Mouse (Mus musculus) myocyte (in vitro differentiated cells): ENCODE measurements around the gene Dnajb12. TPM values are rescaled to one million over a fixed set of nuclear protein-coding genes. Genes with fewer than 3 reads are reported as not detected.

Source experiments
- H3K27me3 ChIP-seq: one replicate; pipeline ENCODE4 v1.6.1; 2011; ENCODE audit not compliant: control insufficient read depth, insufficient read depth, insufficient read length
- H3K36me3 ChIP-seq: one replicate; pipeline ENCODE4 v1.6.1; 2011; ENCODE audit not compliant: control insufficient read depth, insufficient read depth
- H3K4me2 ChIP-seq: one replicate; pipeline ENCODE4 v1.6.1; 2011; ENCODE audit warnings: low read depth, control low read depth
- H3K4me3 ChIP-seq: one replicate; pipeline ENCODE4 v1.5.1; 2011; ENCODE audit warnings: mild to moderate bottlenecking, control low read depth, moderate library complexity
- H3K79me2 ChIP-seq: one replicate; pipeline ENCODE4 v1.6.1; 2011; ENCODE audit not compliant: control insufficient read depth, insufficient read depth
- H3ac ChIP-seq: one replicate; pipeline ENCODE4 v1.6.1; 2011; ENCODE audit not compliant: control insufficient read depth, insufficient read length
- CEBPB ChIP-seq: IDR thresholded peaks from 2 replicates; pipeline ENCODE4 v1.6.1; 2011; ENCODE audit warnings: mild to moderate bottlenecking, moderate library complexity; ENCODE audit not compliant: poor library complexity, insufficient read depth, severe bottlenecking
- E2F4 ChIP-seq: IDR thresholded peaks from one replicate; pipeline ENCODE4 v1.6.1; 2011; ENCODE audit warnings: mild to moderate bottlenecking, control low read depth, moderate library complexity; ENCODE audit not compliant: insufficient read depth
- MAX ChIP-seq: IDR thresholded peaks from one replicate; pipeline ENCODE4 v1.6.1; 2011; ENCODE audit warnings: low read depth, mild to moderate bottlenecking, control low read depth
- MYOD1 ChIP-seq, 3 experiments: IDR thresholded peaks; one replicate each; pipeline ENCODE4 v1.6.1; 2011; ENCODE audit warnings: control low read depth in 2 of 3, low read depth in 2 of 3, mild to moderate bottlenecking in 2 of 3, moderate library complexity in 1 of 3; ENCODE audit not compliant: insufficient read length in 2 of 3, control insufficient read depth in 1 of 3
- MYOG ChIP-seq, 3 experiments: IDR thresholded peaks; one replicate each; pipeline ENCODE4 v1.6.1; 2011; ENCODE audit warnings: control low read depth in 2 of 3, low read depth in 2 of 3, mild to moderate bottlenecking in 2 of 3; ENCODE audit not compliant: insufficient read length in 2 of 3, control insufficient read depth in 1 of 3, insufficient read depth in 1 of 3
- POLR2A ChIP-seq: IDR thresholded peaks from one replicate; pipeline ENCODE4 v1.6.1; 2011; ENCODE audit warnings: low read depth, mild to moderate bottlenecking, control low read depth, moderate library complexity; ENCODE audit not compliant: insufficient read length
- POLR2AphosphoS2 ChIP-seq: IDR thresholded peaks from one replicate; pipeline ENCODE4 v1.6.1; 2011; ENCODE audit warnings: low read depth, control low read depth; ENCODE audit not compliant: insufficient read length
- REST ChIP-seq: IDR thresholded peaks from one replicate; pipeline ENCODE4 v1.6.1; 2011; ENCODE audit warnings: mild to moderate bottlenecking, control low read depth, moderate library complexity; ENCODE audit not compliant: insufficient read depth, insufficient read length
- SRF ChIP-seq: IDR thresholded peaks from one replicate; pipeline ENCODE4 v1.6.1; 2011; ENCODE audit warnings: low read depth; ENCODE audit not compliant: control insufficient read depth, insufficient read length
- TCF12 ChIP-seq: IDR thresholded peaks from one replicate; pipeline ENCODE4 v1.6.1; 2011; ENCODE audit warnings: mild to moderate bottlenecking, control low read depth; ENCODE audit not compliant: poor library complexity, insufficient read depth, severe bottlenecking
- TCF3 ChIP-seq: IDR thresholded peaks from one replicate; pipeline ENCODE4 v1.6.1; 2011; ENCODE audit warnings: low read depth, control low read depth; ENCODE audit not compliant: insufficient read length
- USF1 ChIP-seq: IDR thresholded peaks from one replicate; pipeline ENCODE4 v1.6.1; 2011; ENCODE audit warnings: low read depth, mild to moderate bottlenecking, control low read depth, moderate library complexity
- polyA plus RNA-seq: library from polyadenylated mRNA; unstranded; fragments of >200 nt; fragmentation: generic; extraction: Trizol; gene quantifications from one replicate; pipeline ENCODE4 v1.2.1, GENCODE M21; 2012; ENCODE audit warnings: missing spikeins

Gene Dnajb12
- polyA plus RNA-seq, 1 experiment: 45.2 TPM

- Histone ChIP-seq H3ac (no peak overlapping the region), H3K79me2 (no peaks in the 10 kb centered on the region), H3K27me3 (no peaks in the 10 kb centered on the region), H3K36me3 (no peaks in the 10 kb centered on the region), H3K4me3 (no peak overlapping the region), H3K4me2 (no peak overlapping the region)
- TF ChIP-seq SRF: no peak
- TF ChIP-seq CEBPB: peak; percentile 52; the same call in 1 of the 2 replicates
Measured at GRCm38 (mm10) chr10:59934039-59934438, 54.7 kb downstream of the Dnajb12 start.

GRCm38 (mm10) chr10:59936058-59936856, 56.9 kb downstream of the Dnajb12 start:
- H3K4me3 ChIP-seq: no peak overlapping the region
- no peak for TF ChIP-seq SRF
- no peak for TF ChIP-seq USF1
- no peak for TF ChIP-seq MYOD1 (IDR thresholded peaks at IDR 0.05; ENCODE audit: control insufficient read depth in 1 of 3, insufficient read length in 2 of 3, low read depth in 2 of 3)
- no peak for TF ChIP-seq MYOG (IDR thresholded peaks at IDR 0.05; ENCODE audit: control insufficient read depth in 1 of 3, insufficient read depth in 1 of 3, insufficient read length in 2 of 3, low read depth in 2 of 3)
- TF ChIP-seq TCF12: no peak
- no peak for TF ChIP-seq E2F4
- no peak for TF ChIP-seq CEBPB
- no peak for TF ChIP-seq REST
- no peak for TF ChIP-seq POLR2AphosphoS2
- TF ChIP-seq TCF3: no peak
- TF ChIP-seq MAX: no peak
- TF ChIP-seq POLR2A: no peak

GRCm38 (mm10) chr10:59938662-59939061, 59.3 kb downstream of the Dnajb12 start:
- Histone ChIP-seq H3K36me3 (no peaks in the 10 kb centered on the region), H3K4me3 (no peak overlapping the region), H3K4me2 (no peak overlapping the region), H3K27me3 (no peaks in the 10 kb centered on the region), H3ac (no peak overlapping the region), H3K79me2 (no peaks in the 10 kb centered on the region)
- TF ChIP-seq USF1 (no peak), POLR2A (no peak), MAX (no peak), MYOD1 (IDR thresholded peaks at IDR 0.05; ENCODE audit: control insufficient read depth in 1 of 3, insufficient read length in 2 of 3, low read depth in 2 of 3) (no peak), POLR2AphosphoS2 (no peak), TCF3 (no peak), SRF (no peak), E2F4 (no peak), TCF12 (no peak), CEBPB (no peak), MYOG (IDR thresholded peaks at IDR 0.05; ENCODE audit: control insufficient read depth in 1 of 3, insufficient read depth in 1 of 3, insufficient read length in 2 of 3, low read depth in 2 of 3) (no peak), REST (no peak)

More at GRCm38 (mm10) chr10:59936058-59936856, 56.9 kb downstream of the Dnajb12 start:
- Histone ChIP-seq H3K4me2 (no peak overlapping the region), H3K27me3 (no peaks in the 10 kb centered on the region), H3ac (no peak overlapping the region), H3K79me2 (no peaks in the 10 kb centered on the region), H3K36me3 (no peaks in the 10 kb centered on the region)

- H3K27me3 ChIP-seq: no peaks in the 10 kb centered on the region
- H3K79me2 ChIP-seq: no peaks in the 10 kb centered on the region
- H3K36me3 ChIP-seq: no peaks in the 10 kb centered on the region
- H3K4me3 ChIP-seq: no peak overlapping the region
- H3ac ChIP-seq: no peak overlapping the region
- H3K4me2 ChIP-seq: no peak overlapping the region
- TF ChIP-seq USF1 (no peak), E2F4 (no peak), SRF (no peak), MAX (no peak), REST (no peak), MYOD1 (IDR thresholded peaks at IDR 0.05; ENCODE audit: control insufficient read depth in 1 of 3, insufficient read length in 2 of 3, low read depth in 2 of 3) (no peak), POLR2AphosphoS2 (no peak), POLR2A (no peak), TCF3 (no peak), MYOG (IDR thresholded peaks at IDR 0.05; ENCODE audit: control insufficient read depth in 1 of 3, insufficient read depth in 1 of 3, insufficient read length in 2 of 3, low read depth in 2 of 3) (no peak), CEBPB (no peak), TCF12 (no peak)
Measured at GRCm38 (mm10) chr10:59939081-59939480, 59.7 kb downstream of the Dnajb12 start.
